Mouse (Mus musculus): ENCODE data around the gene Sphk1. TPM values are rescaled to one million over a fixed set of nuclear protein-coding genes. Genes with fewer than 3 reads are reported as not detected.

The Sphk1 gene
- total RNA-seq, 2 experiments from 2014 or later: 1.6 to 2.6 TPM

- no peak for DNase-seq
- intact Hi-C loops (cut with DNase I; ENCODE audit: low total_unique reads): no loop called here
Measured at GRCm38 (mm10) chr11:116504516-116504915, 26.2 kb upstream of the Sphk1 start.

- no peak for DNase-seq
- intact Hi-C loops (cut with DNase I; ENCODE audit: low total_unique reads): no loop called here
Measured at GRCm38 (mm10) chr11:116505573-116505972, 25.2 kb upstream of the Sphk1 start.

GRCm38 (mm10) chr11:116506151-116506875 lies 24.4 kb upstream of the Sphk1 start:
- DNase-seq: no peak
- intact Hi-C loops (cut with DNase I; ENCODE audit: low total_unique reads): no loop called here

- intact Hi-C loops (cut with DNase I; ENCODE audit: low total_unique reads): no loop called here
- no peak for DNase-seq
Measured at GRCm38 (mm10) chr11:116508689-116509088, 22.0 kb upstream of the Sphk1 start.

GRCm38 (mm10) chr11:116511301-116511868 lies 19.3 kb upstream of the Sphk1 start:
- DNase-seq: no peak
- intact Hi-C loops (cut with DNase I; ENCODE audit: low total_unique reads): no loop called here

GRCm38 (mm10) chr11:116512154-116512553 lies 18.6 kb upstream of the Sphk1 start:
- intact Hi-C loops (cut with DNase I; ENCODE audit: low total_unique reads): no loop called here
- DNase-seq: no peak

- intact Hi-C loops (cut with DNase I; ENCODE audit: low total_unique reads): no loop called here
- DNase-seq: no peak
Measured at GRCm38 (mm10) chr11:116512987-116513386, 17.7 kb upstream of the Sphk1 start.

- DNase-seq: no peak
- intact Hi-C loops (cut with DNase I; ENCODE audit: low total_unique reads): no loop called here
Measured at GRCm38 (mm10) chr11:116513531-116514038, 17.1 kb upstream of the Sphk1 start.

GRCm38 (mm10) chr11:116515330-116516020 lies 15.2 kb upstream of the Sphk1 start:
- intact Hi-C loops (cut with DNase I; ENCODE audit: low total_unique reads): no loop called here
- no peak for DNase-seq

- intact Hi-C loops (cut with DNase I; ENCODE audit: low total_unique reads): no loop called here
- peak; percentile 48 for DNase-seq
Measured at GRCm38 (mm10) chr11:116518482-116518881, 12.2 kb upstream of the Sphk1 start.

- DNase-seq: no peak
- intact Hi-C loops (cut with DNase I; ENCODE audit: low total_unique reads): no loop called here
Measured at GRCm38 (mm10) chr11:116521143-116521542, 9.6 kb upstream of the Sphk1 start.

GRCm38 (mm10) chr11:116522046-116522445 lies 8.7 kb upstream of the Sphk1 start:
- no peak for DNase-seq
- intact Hi-C loops (cut with DNase I; ENCODE audit: low total_unique reads): no loop called here

GRCm38 (mm10) chr11:116522886-116523698 lies 7.6 kb upstream of the Sphk1 start:
- DNase-seq: no peak
- intact Hi-C loops (cut with DNase I; ENCODE audit: low total_unique reads): no loop called here

GRCm38 (mm10) chr11:116523699-116524189 lies 7.0 kb upstream of the Sphk1 start:
- peak; percentile 36 for DNase-seq
- intact Hi-C loops (cut with DNase I; ENCODE audit: low total_unique reads): no loop called here

GRCm38 (mm10) chr11:116528636-116529320 lies 1.9 kb upstream of the Sphk1 start:
- DNase-seq: no peak
- intact Hi-C loops (cut with DNase I; ENCODE audit: low total_unique reads): no loop called here

GRCm38 (mm10) chr11:116531371-116532191 lies 856 bp downstream of the Sphk1 start:
- no peak for DNase-seq
- intact Hi-C loops (cut with DNase I; ENCODE audit: low total_unique reads): loop anchor here (2.0 kb wide), 1 partner anchor 31 kb away; no protein-coding TSS in a partner anchor

- intact Hi-C loops (cut with DNase I; ENCODE audit: low total_unique reads): loop anchor here (2.0 kb wide), 1 partner anchor 32 kb away; no protein-coding TSS in a partner anchor
- DNase-seq: no peak
Measured at GRCm38 (mm10) chr11:116532262-116532809, 1.6 kb downstream of the Sphk1 start.
